8 mouse cellular contexts compared by ENCODE assay signal in genomic region chr5:100498436-100499180, GRCm38 (mm10). TPM values are rescaled to one million over a fixed set of nuclear protein-coding genes. Genes with fewer than 3 reads are reported as not detected.
A peak's percentile ranks its signal among the peaks of the same experiment; 100 is the strongest.
DNase-seq lines count a peak whose midpoint lies in the region; ATAC-seq and TF ChIP-seq lines count a peak whose summit lies in the region.

No protein-coding gene starts in this region.

- H3K27ac ChIP-seq in gastrocnemius, adult 2 months = peak overlapping the region; percentile 82
- H3K27ac ChIP-seq in hindbrain, embryonic 16.5 days (ENCODE audit: low read depth, low read length) = peak overlapping the region; percentile 70

- DNase-seq in ZHBTc4 (ENCODE audit: low read depth, low spot score) = peak; percentile 84
- peak; percentile 50 to 66 for DNase-seq in cerebellum, postnatal 4 days (ENCODE audit: low spot score in 2 of 2)
- peak; percentile 90 for DNase-seq in gastrocnemius, adult 2 months
- peak; percentile 27 to 41 for DNase-seq in left cerebral cortex, adult 8-10 months (ENCODE audit: low spot score in 2 of 2)
- DNase-seq in right cerebral cortex, adult 18-20 months = peak; percentile 79
- DNase-seq in urinary bladder, adult 2 months (ENCODE audit: low spot score) = peak; percentile 53

- peaks cover 16% of the 10 kb centered on the region for H3K4me1 ChIP-seq in hindbrain, embryonic 16.5 days (ENCODE audit: control insufficient read depth, insufficient read depth, low read depth, low read length)

- peak overlapping the region; percentile 79 for H3K4me2 ChIP-seq in hindbrain, embryonic 16.5 days (ENCODE audit: low read length)

- intact Hi-C loops in gastrocnemius, adult 2 months (cut with DNase I) = no loop called here

- TF ChIP-seq CTCF in gastrocnemius, adult 2 months (IDR thresholded peaks at IDR 0.05) = no peak

- no peaks in the 10 kb centered on the region for H3K36me3 ChIP-seq in hindbrain, embryonic 16.5 days (ENCODE audit: control insufficient read depth, insufficient read depth, low read length)

- whole genome bisulfite sequencing in hindbrain, embryonic 16.5 days = under 1% methylated on average over 45 of the region's 46 CpGs

- peak overlapping the region; percentile 97 for H3K4me3 ChIP-seq in gastrocnemius, adult 2 months
- H3K4me3 ChIP-seq in hindbrain, embryonic 16.5 days (ENCODE audit: low read length) = peak overlapping the region; percentile 94

- H3K27me3 ChIP-seq in hindbrain, embryonic 16.5 days (replicated peaks; ENCODE audit: control insufficient read depth, insufficient read depth, low read length) = no peaks in the 10 kb centered on the region

- H3K9ac ChIP-seq in hindbrain, embryonic 16.5 days (ENCODE audit: low read depth, low read length) = peak overlapping the region; percentile 80

- H3K9me3 ChIP-seq in hindbrain, embryonic 16.5 days (ENCODE audit: control insufficient read depth, low read length) = no peaks in the 10 kb centered on the region

- ATAC-seq in hindbrain, embryonic 16.5 days = peak; percentile 70
- peak; percentile 81 for ATAC-seq in megakaryocyte, adult 5-6 weeks (ENCODE audit: poor library complexity, severe bottlenecking)

RNA-seq across cellular contexts. Expression of gene Lin54, which starts 1.8 kb away (rescaled TPM):
- total RNA-seq in gastrocnemius, adult 2 months (2021) = 1 to 10 TPM; 3.2 to 4.9 TPM
- polyA plus RNA-seq in hindbrain, embryonic 16.5 days (2015; fragmentation: Nextera tagmentation; extraction: Ambion mirVana) = 7.7 and 8.8 TPM in 2 replicates
- total RNA-seq in left cerebral cortex, adult 8-10 months (2022) = 10 to 100 TPM; 24.4 to 26.8 (median 25.6) TPM
- 36.7 and 39.9 TPM in 2 replicates for total RNA-seq in megakaryocyte, adult 5-6 weeks (2015)
- total RNA-seq in megakaryocyte, adult 5-6 weeks (2017) = 42.2 and 45.1 TPM in 2 replicates
- polyA plus RNA-seq in urinary bladder, adult 2 months (2012; rRNA removed) = 6.2 and 6.6 TPM in 2 replicates

RNA-seq across cellular contexts. Expression of gene Cops4, which starts 19.5 kb away (rescaled TPM):
- total RNA-seq in gastrocnemius, adult 2 months (2021) = 100 to 1,000 TPM; 111 to 121 TPM
- polyA plus RNA-seq in hindbrain, embryonic 16.5 days (2015; fragmentation: Nextera tagmentation; extraction: Ambion mirVana) = 170 and 173 TPM in 2 replicates
- total RNA-seq in left cerebral cortex, adult 8-10 months (2022) = 10 to 100 TPM; 82.2 to 89.7 (median 88.3) TPM
- total RNA-seq in megakaryocyte, adult 5-6 weeks (2015) = 45.6 and 56.6 TPM in 2 replicates
- total RNA-seq in megakaryocyte, adult 5-6 weeks (2017) = 81.4 and 81.5 TPM in 2 replicates
- polyA plus RNA-seq in urinary bladder, adult 2 months (2012; rRNA removed) = 66.8 and 69.9 TPM in 2 replicates

Comparison
In these comparisons a context has a peak if more than half of its experiments do, and no peak if none do; other contexts are left out.
1. Peak in every context shown above with its lines: DNase-seq, ATAC-seq, H3K4me3 ChIP-seq and H3K27ac ChIP-seq.
2. DNase-seq: peak in every context shown above with its lines; median percentile 90 in gastrocnemius, adult 2 months; 84 in ZHBTc4; 79 in right cerebral cortex, adult 18-20 months; 58 in cerebellum, postnatal 4 days; 53 in urinary bladder, adult 2 months; 34 in left cerebral cortex, adult 8-10 months.
3. RNA of gene Lin54, which starts 1.8 kb away (total RNA-seq): 36.7 to 45.1 TPM in megakaryocyte, adult 5-6 weeks and 24.4 to 26.8 TPM in left cerebral cortex, adult 8-10 months; 3.2 to 4.9 TPM in gastrocnemius, adult 2 months; every median in the first group is over 4 times any median in the second.